Mouse (Mus musculus) adrenal gland, postnatal 4 days (tissue): Measurements from ENCODE around the gene Rnase9. TPM values are rescaled to one million over a fixed set of nuclear protein-coding genes. Genes with fewer than 3 reads are reported as not detected.
A peak's percentile ranks its signal among the peaks of the same experiment; 100 is the strongest.
"Not testable (repeated sequence)": the region's sequence is repeated elsewhere in the genome, so short reads cannot be mapped to it uniquely, and the experiment has no call there.

ENCODE experiments used
- DNase-seq, 2 experiments: peaks; one replicate each; pipeline ENCODE4 v3.0.0; 2021 to 2022; ENCODE audit warnings: low spot score in 2 of 2, mixed read lengths in 2 of 2
- total RNA-seq, 2 experiments: library from RNA; stranded (reverse); gene quantifications; 2 replicates each; pipeline ENCODE4 v1.2.3; 2021

The Rnase9 gene
- total RNA-seq, 2 experiments from 2014 or later = not detected

GRCm38 (mm10) chr14:51051941-51052340 is 10.3 kb upstream of the Rnase9 start:
- no peak for DNase-seq

GRCm38 (mm10) chr14:51050063-51050462 is 8.4 kb upstream of the Rnase9 start, which contains the start of gene Rnase11:
Gene Rnase11, minus strand, starts transcription at chr14:51050163.
- DNase-seq = no peak

GRCm38 (mm10) chr14:51047846-51048245 is 6.2 kb upstream of the Rnase9 start:
- DNase-seq = no peak

GRCm38 (mm10) chr14:51036214-51036613 is 5.5 kb downstream of the Rnase9 start:
- no peak for DNase-seq

- DNase-seq = no peak
Observed at GRCm38 (mm10) chr14:51035206-51035605, 6.5 kb downstream of the Rnase9 start.

GRCm38 (mm10) chr14:51027387-51028155 is 14.1 kb downstream of the Rnase9 start:
- DNase-seq = no peak

- peak in 1 of 2 experiments; percentile 23 for DNase-seq
Observed at GRCm38 (mm10) chr14:51026391-51027133, 15.1 kb downstream of the Rnase9 start.

GRCm38 (mm10) chr14:51024820-51025219 is 16.8 kb downstream of the Rnase9 start:
- DNase-seq = no peak

GRCm38 (mm10) chr14:51023457-51023856 is 18.2 kb downstream of the Rnase9 start:
- no peak for DNase-seq

- DNase-seq = no peak
Observed at GRCm38 (mm10) chr14:51017256-51017655, 24.4 kb downstream of the Rnase9 start.

- no peak for DNase-seq
Observed at GRCm38 (mm10) chr14:51015780-51016179, 25.9 kb downstream of the Rnase9 start.

- not testable (repeated sequence) for DNase-seq
Observed at GRCm38 (mm10) chr14:51014724-51015123, 26.9 kb downstream of the Rnase9 start.

GRCm38 (mm10) chr14:51009572-51009971 is 32.1 kb downstream of the Rnase9 start:
- DNase-seq = no peak

- no peak for DNase-seq
Observed at GRCm38 (mm10) chr14:51008781-51009180, 32.9 kb downstream of the Rnase9 start.

GRCm38 (mm10) chr14:51007914-51008713 is 33.6 kb downstream of the Rnase9 start:
- peak in 1 of 2 experiments; percentile 34 for DNase-seq

- no peak for DNase-seq
Observed at GRCm38 (mm10) chr14:51007152-51007801, 34.4 kb downstream of the Rnase9 start, which contains the start of gene Rnase10. Gene Rnase10, plus strand, starts transcription at chr14:51007751.

- DNase-seq = no peak
Observed at GRCm38 (mm10) chr14:50997999-50998666, 43.5 kb downstream of the Rnase9 start.

GRCm38 (mm10) chr14:50997088-50997487 is 44.6 kb downstream of the Rnase9 start:
- no peak for DNase-seq

GRCm38 (mm10) chr14:50991037-50991436 is 50.6 kb downstream of the Rnase9 start:
- no peak for DNase-seq
